Mouse (Mus musculus): ENCODE measurements around the gene Chaf1a. TPM values are rescaled to one million over a fixed set of nuclear protein-coding genes. Genes with fewer than 3 reads are reported as not detected.
A peak's percentile ranks its signal among the peaks of the same experiment; 100 is the strongest.

The Chaf1a gene
- polyA plus RNA-seq (2012; rRNA removed), result 16.9 and 21.4 TPM in 2 replicates

GRCm38 (mm10) chr17:56040030-56040856 is at the start of gene Chaf1a:
Gene Chaf1a (plus strand): TSS chr17:56040439.
- under 1% methylated on average over 68 of the region's 68 CpGs for WGBS
- Histone ChIP-seq H3K4me1 (replicated peaks; ENCODE audit: control insufficient read depth, insufficient read depth, low read length) (peaks cover 11% of the 10 kb centered on the region), H3K27ac (ENCODE audit: control insufficient read depth, insufficient read depth, low read length) (no peak within 1 kb of the TSS), H3K27me3 (ENCODE audit: control insufficient read depth, insufficient read depth, low read length) (no peaks in the 10 kb centered on the region), H3K4me3 (ENCODE audit: control insufficient read depth, insufficient read depth, low read length) (peak within 1 kb of the TSS; percentile 52), H3K36me3 (ENCODE audit: control insufficient read depth, insufficient read depth, low read length) (no peaks in the 10 kb centered on the region)
- DNase-seq, result peak; percentile 97
- TF ChIP-seq POLR2A (IDR thresholded peaks at IDR 0.05; ENCODE audit: control insufficient read depth, extremely low read depth, insufficient read depth, low read length, poor library complexity) (peak; percentile 61), CTCF (IDR thresholded peaks at IDR 0.05; ENCODE audit: borderline replicate concordance, control insufficient read depth, extremely low read depth, insufficient read depth, low read length, poor library complexity) (0 out of 2 replicates have a peak, but pooled peaks have one; percentile 44)

- no peak for DNase-seq
- Histone ChIP-seq H3K36me3 (ENCODE audit: control insufficient read depth, insufficient read depth, low read length) (no peaks in the 10 kb centered on the region), H3K27ac (ENCODE audit: control insufficient read depth, insufficient read depth, low read length) (no peak overlapping the region), H3K27me3 (ENCODE audit: control insufficient read depth, insufficient read depth, low read length) (no peaks in the 10 kb centered on the region), H3K4me3 (ENCODE audit: control insufficient read depth, insufficient read depth, low read length) (no peak overlapping the region), H3K4me1 (replicated peaks; ENCODE audit: control insufficient read depth, insufficient read depth, low read length) (no peaks in the 10 kb centered on the region)
- TF ChIP-seq CTCF (IDR thresholded peaks at IDR 0.05; ENCODE audit: borderline replicate concordance, control insufficient read depth, extremely low read depth, insufficient read depth, low read length, poor library complexity), result no peak
- TF ChIP-seq POLR2A (IDR thresholded peaks at IDR 0.05; ENCODE audit: control insufficient read depth, extremely low read depth, insufficient read depth, low read length, poor library complexity), result no peak
- WGBS, result 94% methylated on average over 15 of the region's 15 CpGs
Observed at GRCm38 (mm10) chr17:55996007-55996406, 44.2 kb upstream of the Chaf1a start.

- Histone ChIP-seq H3K27me3 (ENCODE audit: control insufficient read depth, insufficient read depth, low read length) (no peaks in the 10 kb centered on the region), H3K4me1 (replicated peaks; ENCODE audit: control insufficient read depth, insufficient read depth, low read length) (no peaks in the 10 kb centered on the region), H3K27ac (ENCODE audit: control insufficient read depth, insufficient read depth, low read length) (no peak overlapping the region), H3K4me3 (ENCODE audit: control insufficient read depth, insufficient read depth, low read length) (no peak overlapping the region), H3K36me3 (ENCODE audit: control insufficient read depth, insufficient read depth, low read length) (no peaks in the 10 kb centered on the region)
- WGBS, result 41% methylated on average over 30 of the region's 30 CpGs
- TF ChIP-seq CTCF (IDR thresholded peaks at IDR 0.05; ENCODE audit: borderline replicate concordance, control insufficient read depth, extremely low read depth, insufficient read depth, low read length, poor library complexity) (0 out of 2 replicates have a peak, but pooled peaks have one; percentile 12), POLR2A (IDR thresholded peaks at IDR 0.05; ENCODE audit: control insufficient read depth, extremely low read depth, insufficient read depth, low read length, poor library complexity) (no peak)
- no peak for DNase-seq
Observed at GRCm38 (mm10) chr17:55999794-56000499, 40.3 kb upstream of the Chaf1a start.

GRCm38 (mm10) chr17:56003000-56003399 is 37.2 kb upstream of the Chaf1a start:
- TF ChIP-seq CTCF (IDR thresholded peaks at IDR 0.05; ENCODE audit: borderline replicate concordance, control insufficient read depth, extremely low read depth, insufficient read depth, low read length, poor library complexity), result no peak
- H3K27me3 ChIP-seq (ENCODE audit: control insufficient read depth, insufficient read depth, low read length), result no peaks in the 10 kb centered on the region
- DNase-seq, result no peak
- H3K27ac ChIP-seq (ENCODE audit: control insufficient read depth, insufficient read depth, low read length), result no peak overlapping the region
- no peaks in the 10 kb centered on the region for H3K36me3 ChIP-seq (ENCODE audit: control insufficient read depth, insufficient read depth, low read length)
- no peak overlapping the region for H3K4me3 ChIP-seq (ENCODE audit: control insufficient read depth, insufficient read depth, low read length)
- H3K4me1 ChIP-seq (replicated peaks; ENCODE audit: control insufficient read depth, insufficient read depth, low read length), result 0 out of 2 replicates have a peak, but pooled peaks cover 2% of the 10 kb centered on the region
- 39% methylated on average over 3 of the region's 3 CpGs for WGBS

- peaks cover 16% of the 10 kb centered on the region for H3K4me1 ChIP-seq (replicated peaks; ENCODE audit: control insufficient read depth, insufficient read depth, low read length)
- peak within 1 kb of the TSS; percentile 1; the same call in 1 of the 2 replicates for H3K4me3 ChIP-seq (ENCODE audit: control insufficient read depth, insufficient read depth, low read length)
- H3K27ac ChIP-seq (ENCODE audit: control insufficient read depth, insufficient read depth, low read length), result no peak within 1 kb of the TSS
- WGBS, result 65% methylated on average over 13 of the region's 13 CpGs
- DNase-seq, result no peak
- H3K36me3 ChIP-seq (ENCODE audit: control insufficient read depth, insufficient read depth, low read length), result no peaks in the 10 kb centered on the region
- H3K27me3 ChIP-seq (ENCODE audit: control insufficient read depth, insufficient read depth, low read length), result no peaks in the 10 kb centered on the region
- TF ChIP-seq CTCF (IDR thresholded peaks at IDR 0.05; ENCODE audit: borderline replicate concordance, control insufficient read depth, extremely low read depth, insufficient read depth, low read length, poor library complexity) (no peak), POLR2A (IDR thresholded peaks at IDR 0.05; ENCODE audit: control insufficient read depth, extremely low read depth, insufficient read depth, low read length, poor library complexity) (no peak)
Observed at GRCm38 (mm10) chr17:56005415-56006061, 34.7 kb upstream of the Chaf1a start, which contains the start of the genes Stap2 and Mpnd. Gene Stap2 (minus strand): TSS chr17:56005584. Gene Mpnd (plus strand): TSS chr17:56005711.

- Histone ChIP-seq H3K4me1 (replicated peaks; ENCODE audit: control insufficient read depth, insufficient read depth, low read length) (peaks cover 17% of the 10 kb centered on the region), H3K36me3 (ENCODE audit: control insufficient read depth, insufficient read depth, low read length) (no peaks in the 10 kb centered on the region), H3K27me3 (ENCODE audit: control insufficient read depth, insufficient read depth, low read length) (no peaks in the 10 kb centered on the region), H3K4me3 (ENCODE audit: control insufficient read depth, insufficient read depth, low read length) (no peak overlapping the region), H3K27ac (ENCODE audit: control insufficient read depth, insufficient read depth, low read length) (no peak overlapping the region)
- WGBS, result 87% methylated on average over 10 of the region's 10 CpGs
- DNase-seq, result no peak
- TF ChIP-seq POLR2A (IDR thresholded peaks at IDR 0.05; ENCODE audit: control insufficient read depth, extremely low read depth, insufficient read depth, low read length, poor library complexity) (no peak), CTCF (IDR thresholded peaks at IDR 0.05; ENCODE audit: borderline replicate concordance, control insufficient read depth, extremely low read depth, insufficient read depth, low read length, poor library complexity) (no peak)
Observed at GRCm38 (mm10) chr17:56006956-56007355, 33.3 kb upstream of the Chaf1a start.

Measured in thymus, adult 2 months (tissue).